Mouse (Mus musculus): ENCODE results near the gene Noxo1.
"Not testable (repeated sequence)": the region's sequence is repeated elsewhere in the genome, so short reads cannot be mapped to it uniquely, and the experiment has no call there.

The Noxo1 gene

DNA sequence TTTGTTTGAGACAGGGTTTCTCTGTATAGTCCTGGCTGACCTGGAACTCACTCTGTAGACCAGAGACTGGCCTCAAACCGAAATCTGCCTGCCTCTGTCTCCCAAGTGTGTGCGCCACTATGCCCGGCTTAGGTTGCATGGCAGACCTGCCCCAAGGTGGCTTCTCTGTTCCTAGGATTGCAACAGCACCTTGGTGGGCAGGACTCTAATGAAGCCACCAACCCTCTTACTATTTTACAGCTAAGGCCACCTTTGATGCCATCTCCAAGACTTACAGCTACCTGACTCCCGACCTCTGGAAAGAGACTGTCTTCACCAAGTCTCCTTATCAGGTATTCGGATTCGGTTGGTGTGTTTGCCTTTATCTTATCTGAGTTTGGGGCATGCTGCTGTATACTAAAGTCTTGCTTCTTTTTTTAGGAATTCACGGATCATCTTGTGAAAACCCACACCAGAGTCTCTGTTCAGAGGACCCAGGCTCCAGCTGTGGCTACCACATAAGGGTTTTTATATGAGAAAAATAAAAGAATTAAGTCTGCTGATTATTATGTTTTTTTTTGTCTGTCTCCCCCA lies 25.4 kb downstream of the Noxo1 start:
- not testable (repeated sequence) for DNase-seq

DNA sequence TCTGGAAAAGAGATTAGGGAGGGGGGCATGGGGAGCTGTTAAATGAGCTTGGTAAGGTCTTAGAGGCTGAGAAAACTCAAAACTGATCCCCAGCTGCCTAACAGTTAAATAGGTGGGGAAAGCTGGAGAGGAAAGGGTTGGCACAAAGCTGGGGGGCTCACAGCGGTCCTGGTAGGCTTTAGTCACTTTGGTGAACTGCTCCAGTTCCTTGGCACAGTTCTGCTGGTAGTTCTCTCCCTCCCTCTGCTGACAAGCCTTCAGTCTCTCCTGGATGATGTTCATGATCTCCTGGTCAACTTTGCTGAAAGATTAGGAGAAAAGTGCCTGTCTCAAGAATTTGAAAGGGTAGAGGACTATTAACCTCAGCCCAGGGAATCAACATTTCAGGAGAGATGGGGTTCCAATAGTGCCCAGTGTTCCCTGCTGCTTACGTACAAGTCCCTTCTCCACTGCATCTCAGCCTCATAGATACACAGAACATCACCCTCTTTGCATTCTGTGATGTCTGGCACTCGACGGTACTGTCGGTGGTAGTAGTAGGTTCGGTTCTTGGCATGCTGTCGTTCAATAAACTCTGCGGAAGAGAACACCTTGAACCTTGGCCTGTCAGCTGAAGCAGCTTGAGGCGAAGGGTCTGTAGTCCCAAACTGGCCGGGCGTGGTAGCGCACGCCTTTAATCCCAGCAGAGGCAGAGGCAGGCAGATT lies 26.3 kb downstream of the Noxo1 start:
- no peak for DNase-seq

DNA sequence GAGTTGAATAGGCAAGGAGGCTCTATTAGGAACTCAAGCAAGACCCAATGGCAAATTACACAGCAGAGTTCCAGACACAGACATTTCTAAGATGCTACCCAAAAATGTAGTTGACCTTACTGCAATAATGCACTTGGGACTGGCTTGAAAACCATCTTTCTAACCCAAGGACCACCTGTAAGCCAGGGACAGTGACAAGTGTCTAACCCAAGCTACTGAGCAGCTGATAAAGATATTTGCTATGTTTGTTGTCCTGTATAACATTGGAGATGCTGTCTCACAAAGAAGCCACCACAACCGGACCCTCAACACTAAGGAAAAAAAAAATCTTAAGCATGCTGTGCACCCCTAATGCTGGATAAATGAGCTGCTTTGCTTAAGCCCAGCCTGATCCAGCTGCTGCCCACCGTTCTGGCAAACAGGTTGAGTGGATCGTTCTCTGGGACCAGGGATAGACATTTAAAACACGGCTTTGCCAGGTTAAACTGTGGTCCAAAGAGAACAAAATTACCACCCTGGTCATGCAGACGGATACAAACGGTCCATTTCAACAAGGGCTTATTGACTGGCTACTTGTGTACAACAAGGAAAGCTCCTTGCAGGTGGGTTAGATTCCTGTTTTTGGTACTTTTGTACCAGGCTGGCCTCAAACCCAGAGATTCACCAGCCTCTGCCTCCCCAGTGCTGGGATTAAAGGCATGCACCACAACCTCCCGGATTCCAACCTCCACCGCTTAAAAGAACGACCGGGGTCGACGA lies 27.3 kb downstream of the Noxo1 start:
- no peak for DNase-seq

DNA sequence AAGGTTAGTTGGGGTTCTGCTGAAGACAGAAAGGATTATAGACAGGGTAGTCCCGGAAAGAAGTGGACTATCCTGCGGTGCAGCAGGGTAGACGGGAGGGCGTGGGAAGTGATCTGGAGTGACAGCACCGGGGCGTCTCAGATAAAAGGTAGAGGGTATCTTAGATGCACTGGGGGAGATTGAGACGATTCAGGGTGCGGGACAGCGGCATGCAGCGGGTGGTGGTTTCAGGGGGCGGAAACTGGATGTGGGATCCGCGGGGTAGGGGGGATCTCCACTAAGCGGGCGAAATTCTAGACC lies 27.8 kb downstream of the Noxo1 start:
- no peak for DNase-seq

DNA sequence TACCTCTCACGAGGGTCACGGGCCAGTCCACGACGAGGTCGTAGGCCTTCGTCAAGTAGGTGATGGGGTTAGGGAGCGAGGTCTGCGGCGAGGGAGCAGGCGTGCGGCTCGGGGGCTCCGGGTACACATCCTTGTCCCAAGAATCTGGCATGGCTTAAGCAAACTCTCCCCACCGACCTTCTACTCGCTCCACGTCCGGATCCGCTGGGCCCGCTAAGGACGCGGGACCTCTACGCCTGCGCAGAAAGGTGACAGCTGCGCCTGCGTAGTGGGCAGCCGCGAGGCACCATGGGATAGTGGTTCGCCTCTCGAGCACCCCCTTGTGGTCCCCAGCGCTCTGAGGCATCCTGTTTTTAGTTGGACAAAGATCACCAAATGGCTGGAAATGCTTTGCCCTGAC lies 28.1 kb downstream of the Noxo1 start, which contains the start of gene Ndufb10:
Ndufb10 (minus strand) TSS at position 295 of the 400 bp plus-strand sequence.
- peak; percentile 95 to 98 for DNase-seq

DNA sequence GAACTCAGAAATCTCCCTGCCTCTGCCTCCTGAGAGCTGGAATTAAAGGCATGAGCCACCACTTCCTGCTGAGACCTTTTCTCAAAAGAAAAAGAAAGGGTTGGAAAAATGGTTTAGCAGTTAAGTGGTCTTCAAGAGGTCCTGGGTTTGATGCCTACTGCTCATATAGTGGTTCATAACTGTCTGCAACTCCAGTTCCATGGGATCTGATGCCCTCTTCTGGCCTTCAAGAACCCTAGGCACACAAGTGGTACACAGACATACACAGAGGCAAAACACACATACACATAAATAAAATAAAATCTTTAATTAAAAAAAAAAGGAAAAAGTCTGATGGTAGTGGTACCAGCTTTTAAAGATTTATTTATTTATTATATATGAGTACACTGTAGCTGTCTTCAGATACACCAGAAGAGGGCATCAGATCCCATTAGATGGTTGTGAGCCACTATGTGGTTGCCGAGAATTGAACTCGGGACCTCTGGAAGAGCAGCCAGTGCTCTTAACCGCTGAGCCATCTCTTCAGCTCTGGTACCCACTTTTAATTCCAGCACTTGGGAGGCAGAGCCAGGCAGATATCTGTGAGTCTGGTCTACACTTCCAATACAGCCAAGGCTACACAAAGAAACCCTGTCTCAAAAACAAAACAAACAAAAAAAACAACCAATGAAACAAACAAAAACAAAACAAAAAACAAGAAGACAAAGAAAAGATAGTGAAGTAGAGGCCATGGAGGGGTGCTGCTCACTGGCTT lies 29.8 kb downstream of the Noxo1 start:
- no peak for DNase-seq

DNA sequence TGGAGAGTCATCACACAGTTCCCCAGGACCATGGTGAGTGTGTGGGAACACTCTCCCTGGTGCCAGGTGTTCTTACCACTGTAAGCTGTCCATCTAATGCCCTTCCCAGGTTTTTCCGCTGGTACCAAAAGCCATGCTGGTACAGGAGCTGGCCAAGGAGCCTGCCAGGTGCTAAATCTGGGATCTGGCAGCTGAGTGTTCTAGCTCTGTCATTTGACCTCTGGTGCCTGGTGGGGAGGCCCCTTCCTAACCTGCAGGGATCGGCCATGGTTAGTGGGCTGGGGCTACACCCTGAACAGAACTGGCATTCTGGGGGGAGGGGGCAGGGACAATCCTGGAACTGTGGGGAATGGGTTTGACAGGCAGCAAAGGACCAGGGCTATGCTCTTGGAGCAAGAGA lies 31.6 kb downstream of the Noxo1 start, which contains the start of gene Rpl3l:
Rpl3l (plus strand) TSS at position 203 of the 400 bp plus-strand sequence.
- no peak for DNase-seq

DNA sequence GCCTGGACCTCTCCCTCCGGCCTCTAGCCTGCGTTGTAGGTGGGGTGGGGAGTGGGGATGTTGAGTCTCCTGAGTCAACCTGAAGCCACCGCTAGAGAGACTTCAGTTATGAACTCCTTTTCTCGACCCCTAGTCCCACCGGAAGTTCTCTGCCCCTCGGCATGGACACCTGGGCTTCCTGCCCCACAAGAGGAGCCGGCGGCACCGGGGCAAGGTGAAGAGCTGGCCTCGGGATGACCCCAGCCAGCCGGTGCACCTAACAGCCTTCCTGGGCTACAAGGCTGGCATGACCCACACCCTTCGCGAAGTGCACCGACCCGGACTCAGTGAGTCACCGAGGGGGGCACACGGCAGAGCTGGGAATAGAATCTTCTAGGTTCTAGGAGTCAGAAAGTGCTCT lies 32.1 kb downstream of the Noxo1 start:
- no peak for DNase-seq

DNA sequence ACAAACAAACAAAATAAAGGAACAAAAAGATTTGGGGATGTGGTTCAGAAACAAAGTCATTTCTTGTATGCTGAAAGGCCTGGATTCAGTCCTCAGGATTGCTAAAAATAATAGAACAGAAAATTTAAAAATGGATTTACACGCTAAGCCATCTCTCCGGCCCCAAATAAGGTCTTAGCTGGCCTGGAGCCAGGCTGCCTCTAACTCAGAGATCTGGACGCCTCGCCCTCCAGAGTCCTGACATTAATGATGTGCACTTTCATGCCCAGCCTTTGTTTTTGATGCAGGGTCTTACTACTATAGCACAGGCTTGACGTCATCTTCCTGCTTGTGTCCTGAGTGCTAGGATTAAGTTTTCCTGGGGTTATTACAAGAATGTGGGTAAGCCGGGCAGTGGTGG lies 33.0 kb downstream of the Noxo1 start:
- DNase-seq: no peak

DNA sequence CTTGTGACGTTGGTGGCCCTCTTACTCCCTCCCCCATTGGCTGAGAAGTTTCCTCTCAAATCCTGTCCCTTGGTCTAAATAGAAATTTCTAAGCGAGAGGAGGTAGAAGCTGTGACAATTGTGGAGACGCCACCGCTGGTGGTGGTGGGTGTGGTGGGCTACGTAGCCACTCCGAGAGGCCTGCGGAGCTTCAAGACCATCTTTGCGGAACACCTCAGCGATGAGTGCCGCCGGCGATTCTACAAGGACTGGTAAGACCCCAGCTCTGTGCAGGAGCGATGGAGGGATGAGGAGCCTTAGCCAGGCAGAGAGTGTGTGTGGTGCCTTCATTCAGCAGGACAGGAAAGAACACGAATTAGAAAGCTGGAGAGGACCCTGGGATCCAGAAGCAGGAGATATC lies 34.8 kb downstream of the Noxo1 start:
- DNase-seq: no peak

DNA sequence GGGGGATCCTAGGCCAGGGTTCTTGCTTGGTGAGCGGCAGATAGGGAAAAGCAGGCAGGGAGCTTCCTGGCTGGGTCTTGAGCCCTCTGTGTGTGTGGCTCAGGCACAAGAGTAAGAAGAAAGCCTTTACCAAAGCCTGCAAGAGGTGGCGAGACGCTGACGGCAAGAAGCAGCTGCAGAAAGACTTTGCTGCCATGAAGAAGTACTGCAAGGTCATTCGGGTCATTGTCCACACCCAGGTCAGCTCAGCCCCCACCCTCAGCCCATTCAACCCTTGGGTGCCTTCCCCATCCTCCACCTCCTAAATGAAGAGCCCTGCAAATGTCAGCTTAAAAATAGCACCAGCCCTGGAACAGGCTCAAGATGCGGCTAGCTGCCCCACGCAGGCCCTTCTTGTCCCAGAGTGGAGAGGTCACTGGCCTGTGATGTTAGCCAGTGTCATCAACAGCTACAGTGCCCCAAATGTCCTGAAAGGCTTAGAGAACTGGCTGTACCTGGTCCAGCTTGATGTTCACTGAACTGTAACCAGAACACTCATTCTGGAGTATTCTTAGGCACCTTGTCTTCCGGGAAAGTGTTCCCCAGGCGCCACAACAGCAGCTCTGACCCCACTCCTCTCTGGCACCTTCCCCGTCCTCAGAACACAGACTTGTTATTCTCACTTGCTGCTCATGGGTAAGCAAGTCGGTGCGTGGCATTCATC lies 36.4 kb downstream of the Noxo1 start:
- DNase-seq: peak in 1 of 2 experiments; percentile 49

DNA sequence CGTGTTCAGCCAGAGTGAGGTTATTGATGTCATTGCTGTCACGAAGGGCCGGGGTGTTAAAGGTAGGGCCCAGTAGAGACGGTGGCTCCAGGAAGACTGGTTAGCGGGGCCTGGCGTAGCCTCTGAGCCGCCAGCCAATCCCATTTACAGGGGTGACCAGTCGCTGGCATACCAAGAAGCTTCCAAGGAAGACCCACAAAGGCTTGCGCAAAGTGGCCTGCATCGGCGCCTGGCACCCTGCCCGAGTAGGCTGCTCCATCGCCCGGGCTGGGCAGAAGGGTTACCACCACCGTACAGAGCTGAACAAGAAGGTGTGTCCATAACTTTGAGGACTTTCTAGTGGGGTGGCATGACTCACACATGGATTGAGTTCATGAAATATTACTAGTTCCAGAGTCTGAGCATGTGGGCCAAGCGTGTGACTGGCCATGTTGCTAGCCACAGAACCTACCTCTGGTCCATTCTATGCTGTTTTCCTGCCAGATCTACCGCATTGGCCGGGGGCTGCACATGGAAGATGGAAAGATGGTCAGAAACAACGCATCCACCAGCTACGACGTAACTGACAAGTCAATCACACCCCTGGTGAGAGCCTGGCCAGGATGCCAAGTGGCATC lies 37.5 kb downstream of the Noxo1 start:
- no peak for DNase-seq

DNA sequence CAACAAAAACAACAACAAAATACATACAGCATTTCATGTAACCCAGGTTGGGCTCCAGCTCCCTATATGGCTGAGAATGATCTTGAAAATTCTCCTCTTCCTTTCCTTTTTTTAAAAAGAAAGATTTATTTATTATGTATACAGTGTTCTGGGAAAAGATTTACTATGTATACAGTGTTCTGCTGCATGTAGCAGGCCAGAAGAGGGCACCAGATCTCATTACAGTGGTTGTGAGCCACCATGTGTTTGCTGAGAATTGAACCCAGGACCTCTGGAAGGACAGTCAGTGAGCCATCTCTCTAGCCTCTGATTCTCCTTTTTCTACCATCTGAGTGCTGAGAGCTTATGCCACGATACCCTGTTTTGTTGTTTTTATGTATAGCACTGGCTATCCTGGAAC lies 38.5 kb downstream of the Noxo1 start:
- no peak for DNase-seq

DNA sequence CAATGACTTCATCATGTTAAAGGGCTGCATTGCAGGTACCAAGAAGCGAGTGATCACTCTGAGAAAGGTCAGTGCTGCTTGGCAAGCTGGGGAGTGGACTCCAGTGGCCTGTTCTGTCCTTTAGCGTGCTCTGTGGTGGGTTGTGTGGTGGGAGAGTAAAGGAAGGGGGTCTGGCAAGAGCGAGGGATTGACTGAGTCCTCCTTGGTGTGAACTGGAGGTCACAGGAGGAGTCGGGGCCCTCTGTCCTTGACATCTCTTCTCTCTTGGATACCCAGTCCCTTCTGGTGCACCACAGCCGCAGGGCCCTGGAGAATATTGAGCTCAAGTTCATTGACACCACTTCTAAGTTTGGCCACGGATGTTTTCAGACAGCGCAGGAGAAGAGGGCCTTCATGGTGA lies 39.4 kb downstream of the Noxo1 start:
- no peak for DNase-seq

DNA sequence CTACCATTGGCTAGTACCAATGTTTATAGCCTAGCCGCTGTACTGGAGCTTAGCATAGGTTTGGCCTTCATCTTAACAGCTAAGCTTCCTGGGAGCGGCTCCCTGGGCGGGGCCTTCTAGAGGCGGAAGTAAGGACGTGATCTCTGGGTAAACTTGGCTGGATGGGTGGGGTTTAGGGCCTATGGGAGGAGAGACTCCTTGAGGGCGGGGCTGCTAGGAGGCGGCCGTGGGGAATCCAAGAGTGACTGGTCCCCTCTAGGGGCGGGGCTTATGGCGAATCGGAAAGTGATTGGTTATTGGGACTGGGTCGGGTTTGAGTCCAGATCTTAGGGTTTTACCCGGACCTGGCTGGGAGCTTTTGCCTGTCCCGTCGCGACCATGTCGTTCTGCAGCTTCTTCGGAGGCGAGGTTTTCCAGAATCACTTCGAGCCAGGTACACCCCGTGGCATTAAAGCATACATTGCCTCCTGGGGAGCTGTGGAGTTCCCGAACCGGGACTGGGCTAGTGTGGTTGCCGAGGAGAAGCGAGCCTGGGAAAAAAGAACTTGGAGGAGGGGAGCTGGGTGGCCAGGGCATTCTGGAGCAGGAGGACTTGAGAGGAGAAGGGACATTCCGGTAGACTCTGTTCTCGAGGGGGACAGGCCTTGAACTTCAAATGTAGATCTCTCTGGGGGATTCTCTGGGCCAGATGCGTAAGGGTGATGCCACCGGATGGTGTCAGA lies 40.5 kb downstream of the Noxo1 start, which contains the start of gene Msrb1:
Msrb1 (plus strand) TSS at position 313 of the 722 bp plus-strand sequence.
- peak; percentile 99 for DNase-seq

DNA sequence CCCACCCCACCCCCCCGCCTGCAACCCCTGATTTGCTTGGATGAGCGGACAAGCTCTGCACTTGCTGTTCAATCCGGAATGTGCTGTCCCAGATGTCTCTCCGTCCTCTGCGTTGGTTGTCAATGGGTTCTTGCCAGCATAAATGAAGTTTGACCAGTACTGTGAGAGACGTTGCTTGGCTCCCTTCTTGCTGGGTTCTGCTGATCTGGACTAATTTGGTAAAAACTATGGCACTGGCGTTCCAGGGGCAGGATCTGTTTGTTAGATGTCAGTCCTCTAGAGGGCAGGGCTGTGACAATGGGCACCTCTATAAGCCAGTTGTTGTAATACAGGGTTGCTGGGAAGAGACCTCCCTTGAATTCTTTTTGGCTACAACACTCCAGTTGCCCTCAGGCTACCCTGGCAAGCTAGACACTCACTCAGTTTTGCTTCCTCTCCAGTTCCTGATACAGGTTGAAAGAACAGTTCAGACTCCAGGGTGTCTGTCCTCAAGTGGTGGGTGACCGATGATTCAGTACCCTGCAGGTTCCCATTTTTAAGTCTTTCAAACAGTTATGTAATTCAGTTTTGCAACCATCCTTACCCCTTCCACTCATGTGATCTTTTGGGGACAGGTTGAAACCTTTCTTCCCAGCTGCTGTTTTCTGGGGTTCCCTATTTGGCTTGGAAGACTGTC lies 41.2 kb downstream of the Noxo1 start:
- peak; percentile 65 to 72 for DNase-seq

DNA sequence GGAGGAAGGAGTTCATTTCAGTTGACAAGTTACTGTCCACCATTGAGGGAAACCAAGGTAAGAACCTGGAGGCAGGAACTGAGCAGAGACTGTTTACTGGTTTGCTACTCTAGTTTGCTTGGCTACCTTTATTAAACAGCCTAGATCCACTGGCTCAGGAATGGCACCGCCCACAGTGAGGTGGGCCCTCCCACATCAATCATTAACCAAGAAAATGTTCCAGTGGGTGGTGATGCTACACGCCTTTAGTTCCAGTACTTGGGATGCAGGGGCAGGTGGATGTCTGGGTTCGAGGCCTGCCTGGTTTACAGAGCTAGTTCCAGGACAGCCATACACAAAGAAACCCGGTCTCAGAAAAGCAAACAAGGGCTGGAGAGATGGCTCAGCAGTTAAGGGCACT lies 42.2 kb downstream of the Noxo1 start:
- peak; percentile 82 to 89 for DNase-seq

DNA sequence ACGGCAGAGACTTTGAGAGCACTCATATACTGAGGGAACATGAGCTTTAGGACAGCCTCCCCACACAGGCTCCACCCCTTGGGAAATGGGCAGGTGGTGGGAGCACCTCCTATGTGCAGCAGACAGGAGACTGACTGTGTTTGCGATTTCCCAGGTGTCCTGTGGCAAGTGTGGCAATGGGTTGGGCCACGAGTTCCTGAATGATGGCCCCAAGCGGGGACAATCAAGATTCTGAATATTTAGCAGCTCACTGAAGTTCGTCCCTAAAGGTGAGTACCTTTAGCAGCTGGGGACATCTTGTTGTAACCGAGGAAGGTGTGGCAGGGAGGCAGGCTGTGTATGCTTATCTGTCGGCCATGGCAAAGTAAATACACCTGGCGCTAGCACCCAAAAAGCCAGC lies 43.9 kb downstream of the Noxo1 start:
- DNase-seq: no peak

DNA sequence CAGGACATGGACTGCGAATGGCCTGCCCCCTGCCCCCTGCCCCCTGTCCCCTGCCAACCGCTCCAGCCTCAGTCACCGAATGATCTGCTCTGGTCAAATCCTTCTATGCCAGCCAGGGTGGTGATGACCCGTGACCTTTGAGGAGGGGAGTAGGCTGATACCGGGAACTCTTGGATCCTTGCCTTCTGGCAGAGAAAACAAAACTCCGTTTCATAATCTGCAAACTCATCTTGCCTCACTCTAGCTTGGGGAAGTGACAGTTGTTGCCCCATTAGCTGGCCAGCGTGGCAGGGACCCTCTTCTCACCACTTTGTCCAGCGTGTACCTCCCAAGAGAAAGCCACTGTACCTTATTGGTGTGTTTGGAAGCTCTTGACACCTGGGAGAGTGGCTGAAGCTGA lies 46.3 kb downstream of the Noxo1 start:
- no peak for DNase-seq

DNA sequence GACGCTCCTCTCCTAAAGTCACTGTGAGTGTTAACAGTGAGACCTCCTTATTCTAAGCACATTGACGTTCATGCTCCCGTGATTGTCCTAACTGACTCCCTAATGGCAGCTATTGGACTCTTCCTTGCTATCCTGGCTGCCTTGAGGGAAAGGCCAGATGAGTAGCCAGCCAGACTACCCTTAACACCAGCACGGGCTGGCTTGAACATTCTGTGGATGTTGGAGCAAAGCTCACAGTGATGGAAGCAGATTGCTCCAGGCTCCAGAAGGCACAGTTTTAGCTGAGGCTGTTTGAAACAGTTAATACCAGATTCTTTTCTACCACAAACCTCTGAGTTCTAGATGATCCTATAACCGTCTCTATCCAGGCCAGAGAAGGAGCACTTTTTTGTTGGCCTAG lies 47.9 kb downstream of the Noxo1 start:
- no peak for DNase-seq

DNA sequence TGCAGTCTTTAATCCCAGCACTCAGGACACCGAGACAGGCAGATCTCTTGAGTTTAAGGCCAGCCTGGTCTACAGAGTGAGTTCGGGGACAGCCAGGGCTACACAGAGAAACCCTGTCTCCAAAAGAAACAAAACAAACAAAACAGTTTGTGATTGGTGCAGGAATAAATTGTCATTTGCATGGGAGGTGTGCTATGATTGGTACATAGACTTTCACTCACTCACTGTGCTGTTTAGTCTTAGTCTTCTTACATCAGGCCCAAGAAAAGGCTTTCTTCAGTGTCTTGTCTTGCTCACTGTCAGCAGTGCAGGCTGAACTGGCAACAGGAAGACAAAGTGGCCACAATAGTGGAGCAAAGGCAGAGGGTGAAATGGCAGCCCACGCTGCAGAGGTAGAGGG lies 48.3 kb downstream of the Noxo1 start:
- no peak for DNase-seq
